Mouse (Mus musculus) ovary, adult 10 weeks (tissue): Measurements from ENCODE around the gene Ubr1. TPM values are rescaled to one million over a fixed set of nuclear protein-coding genes. Genes with fewer than 3 reads are reported as not detected.

ENCODE experiments used
- polyA plus RNA-seq: library from polyadenylated mRNA; stranded (reverse); fragments of 350-450 nt; fragmentation: Illumina TruSeq; extraction: RNeasy Lipid Tissue Mini Kit (QIAGEN cat#74804); gene quantifications from one replicate; pipeline ENCODE4 v1.2.3, GENCODE M21; 2014

The Ubr1 gene
- polyA plus RNA-seq: 63.7 TPM

DNA sequence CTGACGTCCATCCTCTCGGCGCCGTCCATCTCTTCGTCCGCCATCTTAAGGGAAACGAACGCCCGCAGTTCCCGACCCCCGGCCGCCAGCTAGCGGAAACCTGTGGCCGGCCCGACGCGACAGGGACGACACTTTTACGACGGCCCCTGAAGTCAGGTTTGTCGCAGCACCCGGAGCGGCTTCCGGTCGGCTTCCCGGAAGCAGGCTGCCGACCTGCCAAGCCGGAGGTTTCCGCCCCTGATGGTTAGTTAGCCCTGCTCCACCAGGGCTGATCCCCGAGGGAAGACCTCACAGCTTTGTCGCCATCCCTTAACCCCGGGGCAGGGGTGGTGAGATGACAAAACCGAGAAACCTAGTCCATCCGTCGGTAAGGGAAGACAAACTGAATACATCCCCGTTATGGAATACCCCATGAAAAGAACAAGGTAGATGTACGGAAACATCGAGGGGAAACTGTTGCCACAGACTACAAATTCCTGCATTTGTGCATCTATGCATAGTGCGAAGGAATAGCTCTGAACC lies at the start of gene Ubr1:
TSS of gene Ubr1 (minus strand) at position 157 of the 522 bp plus-strand sequence.

DNA sequence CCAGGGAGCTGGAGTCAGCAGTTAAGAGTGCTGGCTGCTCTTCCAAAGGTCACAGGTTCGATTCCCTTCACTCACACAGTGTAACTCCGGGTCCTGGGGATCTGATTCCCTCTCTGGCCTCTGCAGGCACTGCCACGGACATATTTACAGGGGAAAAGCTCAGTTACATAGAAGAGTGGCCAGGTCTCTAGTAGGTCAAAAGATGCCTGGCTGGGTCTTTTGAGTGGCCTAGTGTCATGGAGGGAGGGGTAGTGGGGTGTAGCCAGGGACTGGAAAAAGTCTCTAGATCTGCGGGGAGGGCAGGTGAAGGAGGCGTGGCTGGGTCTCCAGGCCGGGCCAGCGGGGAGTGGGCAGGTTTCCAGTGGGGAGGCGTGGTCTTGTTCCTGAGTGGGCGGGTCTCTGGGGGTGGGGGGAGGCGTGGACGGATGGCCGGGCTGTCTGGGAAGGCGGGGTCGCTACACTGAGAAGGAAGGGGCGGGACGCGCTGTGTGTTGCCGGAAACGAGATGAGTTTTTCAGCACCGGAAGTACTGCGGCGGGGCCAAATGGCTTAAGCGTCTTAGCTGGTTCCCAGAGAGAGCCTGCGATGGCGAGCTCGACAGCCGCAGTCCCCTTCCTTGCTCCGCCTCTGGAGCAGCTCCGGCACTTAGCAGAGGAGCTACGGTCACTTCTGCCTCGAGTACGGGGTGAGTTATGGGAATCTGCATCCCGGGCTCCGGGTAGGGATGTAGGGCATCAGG lies 37.6 kb upstream of the Ubr1 start, which contains the start of gene Ccndbp1:
TSS of gene Ccndbp1 (plus strand) at position 479 of the 739 bp plus-strand sequence.

DNA sequence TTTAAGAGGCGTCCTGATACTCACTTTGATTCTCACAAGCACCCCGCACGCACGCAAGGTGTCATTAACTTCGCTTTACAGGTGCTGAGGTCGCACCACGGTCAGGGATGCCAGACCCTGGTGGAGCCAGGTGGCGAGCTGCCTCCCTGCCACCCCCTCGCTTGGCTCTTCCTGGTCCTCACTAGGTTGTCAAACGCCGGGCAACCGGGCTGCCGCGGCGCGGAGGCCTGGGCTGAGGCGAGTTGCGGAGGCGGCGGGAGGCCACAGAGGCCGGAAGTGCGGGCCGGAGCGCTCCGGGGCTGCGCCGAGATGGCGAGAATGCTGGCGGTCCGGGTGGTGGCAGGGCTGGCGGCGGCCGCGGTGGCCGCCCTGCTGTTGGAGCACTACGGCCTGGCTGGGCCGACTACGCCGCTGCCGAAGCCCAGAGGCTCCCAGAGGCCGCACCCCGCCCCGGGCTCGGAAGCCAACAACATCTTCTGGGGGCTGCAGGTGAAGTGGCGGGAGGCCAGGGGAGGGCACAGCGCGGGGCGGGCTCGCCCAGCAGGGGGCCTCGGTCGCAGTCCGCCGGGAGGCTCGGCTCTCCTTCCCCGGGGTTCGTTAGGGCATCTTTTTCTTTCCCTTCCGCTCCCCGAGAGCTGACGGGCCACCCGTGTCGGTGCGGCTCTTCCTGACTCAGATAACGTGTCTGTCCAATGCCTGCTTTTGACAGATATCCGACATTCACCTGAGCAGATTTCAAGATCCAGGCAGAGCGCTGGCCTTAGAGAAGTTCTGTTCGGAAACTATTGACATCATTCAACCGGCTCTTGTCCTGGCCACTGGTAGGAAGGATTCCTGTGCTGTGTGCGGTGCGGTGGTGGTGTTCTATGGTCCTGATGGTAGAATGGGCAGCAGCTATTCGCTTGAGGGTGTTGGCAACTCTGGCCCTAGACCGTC lies 6.7 kb upstream of the Ubr1 start, which contains the start of gene Tmem62:
TSS of gene Tmem62 (plus strand) at position 28 of the 936 bp plus-strand sequence.

DNA sequence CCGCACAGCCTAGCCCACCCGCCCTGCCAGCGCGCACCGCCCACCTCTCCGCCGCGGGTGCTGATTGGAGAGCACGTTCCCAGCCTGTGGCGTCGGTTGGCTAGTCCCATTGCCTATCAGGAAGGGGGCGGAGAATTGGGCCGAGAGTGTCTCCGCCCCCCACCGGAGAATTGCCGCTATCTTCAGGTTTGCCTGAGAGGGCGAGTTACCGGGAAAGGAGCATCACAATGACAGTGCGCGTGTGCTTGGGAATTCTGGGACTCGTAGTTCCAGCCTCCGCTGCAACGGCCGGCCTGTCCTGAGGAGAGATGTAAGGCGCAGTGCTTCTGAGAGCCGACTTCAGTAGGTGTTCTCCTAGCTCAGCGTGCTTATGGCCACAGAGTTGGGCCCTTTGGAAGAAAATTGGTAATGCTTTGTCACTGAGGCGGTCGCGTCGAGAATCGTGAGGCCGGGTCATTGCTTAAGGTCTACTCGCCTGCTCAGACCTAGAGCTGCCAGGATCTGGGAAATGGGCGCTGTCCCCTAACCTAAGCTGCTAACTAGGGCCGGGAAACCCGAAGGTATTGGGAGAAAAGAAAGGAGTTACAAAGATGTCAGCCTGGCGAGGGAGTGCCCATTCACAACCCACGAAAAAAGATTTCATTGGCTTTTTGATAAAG lies 120.0 kb downstream of the Ubr1 start, which contains the start of gene Ttbk2:
TSS of gene Ttbk2 (minus strand) at position 181 of the 659 bp plus-strand sequence.

DNA sequence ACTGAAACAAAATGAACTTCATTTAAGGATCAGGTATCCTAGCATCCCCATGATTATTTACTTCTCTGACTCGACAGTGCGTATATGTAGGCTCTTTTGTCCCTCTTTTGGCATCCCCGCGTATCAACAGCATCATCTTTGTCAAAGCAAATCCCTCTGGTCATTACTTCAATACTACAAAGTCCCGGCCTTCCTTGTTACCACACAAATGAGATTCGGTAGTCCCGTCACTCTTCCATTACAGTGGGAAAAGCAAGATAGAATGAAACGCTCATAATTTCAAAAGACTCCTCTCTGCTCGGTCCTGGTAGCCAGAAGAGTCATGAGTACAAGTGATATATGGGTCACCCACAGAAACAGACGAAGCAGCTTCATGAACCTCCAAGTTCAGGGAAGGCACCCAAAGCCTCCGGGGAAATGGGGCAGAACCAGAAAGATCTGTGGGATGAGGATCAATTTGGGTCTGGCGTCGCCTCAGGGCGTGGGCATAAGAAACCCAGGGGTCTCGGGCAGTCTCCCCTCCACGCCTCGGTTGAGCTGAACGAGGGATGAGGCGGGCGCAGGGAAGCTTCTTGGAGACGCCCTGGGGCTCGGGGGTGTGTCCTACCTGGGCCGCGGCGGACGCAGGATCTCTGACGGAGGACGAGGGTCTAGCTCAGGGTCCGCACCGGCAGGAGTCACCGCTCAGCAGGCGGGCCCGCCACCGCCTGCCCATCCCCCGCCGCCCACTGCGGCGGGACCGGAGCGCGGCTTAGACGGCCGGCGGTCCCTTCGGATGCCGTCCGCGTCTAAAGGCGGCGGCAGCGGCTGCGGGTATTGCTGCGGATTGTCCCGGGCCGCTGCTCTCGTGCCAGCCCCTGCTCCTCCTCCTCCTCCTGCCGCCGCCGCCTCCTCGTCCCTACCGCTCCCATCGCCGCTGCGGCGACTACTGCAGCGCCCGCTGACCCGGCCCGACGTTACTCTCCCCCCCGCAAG lies 120.8 kb downstream of the Ubr1 start, which contains the start of gene Cdan1:
TSS of gene Cdan1 (minus strand) at position 680 of the 975 bp plus-strand sequence.

Other genes starting within 250 kb of the Ubr1 start
- 5.5 TPM for gene Cdan1, start 120.6 kb downstream of the Ubr1 start, polyA plus RNA-seq
- 25.9 TPM for gene Ttbk2, start 120.1 kb downstream of the Ubr1 start, polyA plus RNA-seq
- gene Tmem62, start 6.3 kb upstream of the Ubr1 start, polyA plus RNA-seq: 29.8 TPM
- 46.7 TPM for gene Ccndbp1, start 37.7 kb upstream of the Ubr1 start, polyA plus RNA-seq
- 1.5 TPM for gene Epb42, start 66.4 kb upstream of the Ubr1 start, polyA plus RNA-seq
- gene Tgm5, start 115.1 kb upstream of the Ubr1 start, polyA plus RNA-seq: not detected
- not detected for gene Tgm7, start 139.1 kb upstream of the Ubr1 start, polyA plus RNA-seq
- gene Adal, start 169.7 kb upstream of the Ubr1 start, polyA plus RNA-seq: 44.3 TPM
- gene Lcmt2, start 169.9 kb upstream of the Ubr1 start, polyA plus RNA-seq: 4.2 TPM
- 59.0 TPM for gene Tubgcp4, start 199.9 kb upstream of the Ubr1 start, polyA plus RNA-seq
- gene Zscan29, start 200.4 kb upstream of the Ubr1 start, polyA plus RNA-seq: 28.9 TPM